Mouse (Mus musculus) E14TG2a.4 (cell line): Measurements from ENCODE around the gene Abcc3.

Experiments
- CTCF ChIP-seq: conservative IDR thresholded peaks from 2 replicates; pipeline ENCODE4 v1.5.1; 2014; ENCODE audit warnings: low read length
- NANOG ChIP-seq: IDR thresholded peaks from 2 replicates; pipeline ENCODE4 v1.6.1; 2014; ENCODE audit warnings: borderline replicate concordance, low read length, mixed read lengths
- POU5F1 ChIP-seq: IDR thresholded peaks from 2 replicates; pipeline ENCODE4 v1.6.1; 2014; ENCODE audit warnings: low read length, borderline replicate concordance

GRCm38 (mm10) chr11:94391661-94392060 lies 1.1 kb downstream of the Abcc3 start:
- TF ChIP-seq CTCF (no peak), POU5F1 (no peak), NANOG (no peak)
